Mouse (Mus musculus): ENCODE measurements around the gene Ifitm1. TPM values are rescaled to one million over a fixed set of nuclear protein-coding genes. Genes with fewer than 3 reads are reported as not detected.
A peak's percentile ranks its signal among the peaks of the same experiment; 100 is the strongest.

Gene Ifitm1
- polyA plus RNA-seq, 1 experiment from 2014 or later = 510 TPM

DNA sequence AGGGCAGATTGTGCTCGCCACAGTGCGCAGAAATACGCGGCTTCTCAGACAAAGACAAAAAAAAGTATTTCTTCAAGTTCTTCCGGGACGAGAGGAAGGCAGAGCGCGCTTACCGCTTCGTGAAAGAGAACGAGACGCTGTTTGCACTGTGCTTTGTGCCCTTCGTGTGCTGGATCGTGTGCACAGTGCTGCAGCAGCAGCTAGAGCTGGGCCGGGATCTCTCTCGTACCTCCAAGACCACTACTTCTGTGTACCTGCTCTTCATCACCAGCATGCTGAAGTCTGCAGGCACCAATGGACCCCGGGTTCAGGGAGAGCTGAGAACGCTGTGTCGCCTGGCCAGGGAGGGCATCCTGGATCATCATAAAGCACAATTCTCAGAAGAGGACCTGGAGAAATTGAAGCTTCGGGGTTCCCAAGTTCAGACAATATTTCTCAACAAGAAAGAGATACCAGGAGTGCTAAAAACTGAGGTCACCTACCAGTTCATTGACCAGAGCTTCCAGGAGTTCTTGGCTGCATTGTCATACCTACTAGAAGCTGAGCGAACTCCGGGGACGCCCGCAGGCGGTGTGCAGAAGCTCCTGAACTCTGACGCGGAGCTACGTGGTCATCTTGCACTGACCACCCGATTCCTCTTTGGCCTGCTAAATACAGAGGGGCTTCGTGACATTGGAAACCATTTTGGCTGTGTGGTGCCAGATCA is 43.8 kb upstream of the Ifitm1 start:
- Histone ChIP-seq H3K4me2 (replicated peaks; ENCODE audit: low read depth, low read length) (peak overlapping the region; percentile 46), H3K27me3 (replicated peaks; ENCODE audit: insufficient read depth, low read length) (peaks cover 55% of the 10 kb centered on the region), H3K36me3 (ENCODE audit: insufficient read depth, low read length) (no peaks in the 10 kb centered on the region), H3K4me3 (ENCODE audit: low read depth, low read length) (peak overlapping the region; percentile 24; the same call in 1 of the 2 replicates), H3K27ac (ENCODE audit: low read length) (no peak overlapping the region), H3K9me3 (ENCODE audit: low read length) (no peaks in the 10 kb centered on the region), H3K4me1 (ENCODE audit: insufficient read depth, low read depth, low read length) (peaks cover 10% of the 10 kb centered on the region; the same call in 1 of the 2 replicates), H3K9ac (replicated peaks; ENCODE audit: low read depth) (no peak overlapping the region)
- DNase-seq (ENCODE audit: low spot score) (no peak), ATAC-seq (no peak)
- WGBS = 21% methylated on average over 30 of the region's 30 CpGs
- TF ChIP-seq EP300 (IDR thresholded peaks at IDR 0.05) = no peak
- no peak for TF ChIP-seq CTCF (IDR thresholded peaks at IDR 0.05)

DNA sequence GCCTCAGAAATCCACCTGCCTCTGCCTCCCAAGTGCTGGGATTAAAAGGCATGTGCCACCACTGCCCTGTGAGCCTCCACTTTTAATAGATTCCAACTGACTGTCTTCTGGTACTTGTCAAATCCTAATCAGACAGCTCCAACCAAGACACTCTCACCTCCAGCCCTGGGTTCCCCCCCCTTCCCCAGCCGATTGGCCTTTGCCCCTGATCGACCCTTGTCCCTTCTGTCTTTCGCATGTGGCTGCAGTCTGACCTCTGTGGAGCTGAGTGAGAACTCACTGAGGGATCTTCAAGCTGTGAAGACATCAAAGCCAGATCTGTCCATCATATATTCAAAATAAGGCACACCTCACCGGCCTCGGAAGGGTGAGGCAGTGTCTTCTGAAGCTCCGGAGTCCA is 39.8 kb upstream of the Ifitm1 start:
- Histone ChIP-seq H3K36me3 (ENCODE audit: insufficient read depth, low read length) (no peaks in the 10 kb centered on the region), H3K4me2 (replicated peaks; ENCODE audit: low read depth, low read length) (no peak overlapping the region), H3K9ac (replicated peaks; ENCODE audit: low read depth) (no peak overlapping the region), H3K27me3 (replicated peaks; ENCODE audit: insufficient read depth, low read length) (peaks cover 28% of the 10 kb centered on the region), H3K9me3 (ENCODE audit: low read length) (no peaks in the 10 kb centered on the region), H3K27ac (ENCODE audit: low read length) (no peak overlapping the region), H3K4me3 (ENCODE audit: low read depth, low read length) (no peak overlapping the region), H3K4me1 (ENCODE audit: insufficient read depth, low read depth, low read length) (peaks cover 9% of the 10 kb centered on the region; the same call in 1 of the 2 replicates)
- 74% methylated on average over 6 of the region's 6 CpGs for WGBS
- DNase-seq (ENCODE audit: low spot score) (no peak), ATAC-seq (no peak)
- no peak for TF ChIP-seq CTCF (IDR thresholded peaks at IDR 0.05)
- TF ChIP-seq EP300 (IDR thresholded peaks at IDR 0.05) = no peak

DNA sequence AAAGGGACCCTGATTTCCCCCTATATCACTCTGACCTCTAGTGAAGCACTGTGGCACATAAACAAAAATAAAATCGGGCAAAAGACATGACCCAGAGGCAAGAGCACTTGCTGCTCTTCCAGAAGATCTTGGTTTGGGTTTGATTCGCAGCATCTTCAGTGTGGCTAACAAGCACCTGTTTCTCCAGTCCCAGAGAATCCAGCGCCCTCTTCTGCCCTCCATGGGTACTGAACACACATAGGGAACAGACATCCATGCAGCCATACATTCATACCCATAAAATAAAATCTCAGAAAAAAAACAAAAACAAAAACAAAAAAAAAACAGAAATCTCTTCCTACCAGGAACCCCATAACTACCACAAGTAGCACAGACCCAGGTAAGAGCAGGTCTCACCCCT is 28.6 kb upstream of the Ifitm1 start:
- DNase-seq (ENCODE audit: low spot score) = no peak
- Histone ChIP-seq H3K9ac (replicated peaks; ENCODE audit: low read depth) (no peak overlapping the region), H3K4me2 (replicated peaks; ENCODE audit: low read depth, low read length) (no peak overlapping the region), H3K4me1 (ENCODE audit: insufficient read depth, low read depth, low read length) (peaks cover 12% of the 10 kb centered on the region; the same call in 1 of the 2 replicates), H3K27me3 (replicated peaks; ENCODE audit: insufficient read depth, low read length) (no peaks in the 10 kb centered on the region; the same call in 1 of the 2 replicates), H3K4me3 (ENCODE audit: low read depth, low read length) (no peak overlapping the region), H3K9me3 (ENCODE audit: low read length) (no peaks in the 10 kb centered on the region), H3K27ac (ENCODE audit: low read length) (no peak overlapping the region), H3K36me3 (ENCODE audit: insufficient read depth, low read length) (no peaks in the 10 kb centered on the region)
- WGBS = 42% methylated on average over 3 of the region's 3 CpGs
- ATAC-seq = no peak
- TF ChIP-seq CTCF (IDR thresholded peaks at IDR 0.05) (peak; percentile 58), EP300 (IDR thresholded peaks at IDR 0.05) (no peak)

DNA sequence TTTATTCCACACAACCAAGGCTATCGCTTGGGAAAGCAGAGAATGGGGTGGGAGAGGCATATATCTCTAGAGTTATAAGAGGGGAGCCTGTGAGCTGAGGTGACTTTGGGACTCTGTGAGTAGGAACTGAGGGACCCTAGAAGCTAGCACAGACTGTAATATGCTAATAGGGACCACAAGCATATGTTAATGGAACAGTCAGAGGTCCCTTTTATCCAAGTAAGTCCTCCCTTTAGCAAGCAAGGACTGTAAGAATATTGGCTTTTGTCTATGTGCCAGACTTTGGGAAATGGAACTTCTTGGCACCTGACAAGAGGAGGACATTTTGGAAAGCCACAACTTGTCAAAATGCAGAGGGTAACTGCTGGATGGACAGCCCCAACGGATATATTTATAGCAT is 28.1 kb upstream of the Ifitm1 start:
- 29% methylated on average over 2 of the region's 2 CpGs for WGBS
- ATAC-seq (no peak), DNase-seq (ENCODE audit: low spot score) (peak; percentile 19)
- Histone ChIP-seq H3K27me3 (replicated peaks; ENCODE audit: insufficient read depth, low read length) (no peaks in the 10 kb centered on the region; the same call in 1 of the 2 replicates), H3K4me3 (ENCODE audit: low read depth, low read length) (no peak overlapping the region), H3K4me1 (ENCODE audit: insufficient read depth, low read depth, low read length) (peaks cover 13% of the 10 kb centered on the region; the same call in 1 of the 2 replicates), H3K9me3 (ENCODE audit: low read length) (no peaks in the 10 kb centered on the region), H3K36me3 (ENCODE audit: insufficient read depth, low read length) (no peaks in the 10 kb centered on the region), H3K4me2 (replicated peaks; ENCODE audit: low read depth, low read length) (no peak overlapping the region), H3K9ac (replicated peaks; ENCODE audit: low read depth) (no peak overlapping the region), H3K27ac (ENCODE audit: low read length) (peak overlapping the region; percentile 34)
- TF ChIP-seq CTCF (IDR thresholded peaks at IDR 0.05) (no peak), EP300 (IDR thresholded peaks at IDR 0.05) (no peak)

DNA sequence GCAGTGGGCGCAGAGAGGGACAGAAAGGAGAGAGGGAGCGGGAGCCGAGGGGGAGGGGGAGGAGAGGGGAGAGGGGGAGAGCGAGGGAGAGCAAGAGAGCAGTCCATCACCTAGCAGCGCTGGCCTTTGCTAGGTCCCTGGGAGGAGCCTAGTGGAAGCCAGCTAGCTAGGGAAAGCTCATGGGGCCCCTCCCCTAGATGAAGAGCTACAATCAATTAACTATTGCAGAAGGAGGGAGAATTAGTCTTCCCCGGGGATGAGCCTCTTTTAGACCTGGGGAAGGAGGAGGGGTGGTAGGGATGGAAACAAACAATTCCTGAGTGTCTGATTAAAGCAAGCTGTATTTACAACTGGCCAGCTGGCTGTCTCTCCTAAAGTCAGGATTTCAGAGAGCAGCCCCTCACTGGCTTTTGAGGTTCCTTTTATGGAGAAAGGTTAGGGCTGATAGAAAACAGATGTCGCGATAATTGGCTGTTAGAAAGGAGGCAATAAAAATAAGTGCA is 27.3 kb upstream of the Ifitm1 start:
- TF ChIP-seq CTCF (IDR thresholded peaks at IDR 0.05) = no peak
- TF ChIP-seq EP300 (IDR thresholded peaks at IDR 0.05) = peak; percentile 39; the same call in 1 of the 2 replicates
- Histone ChIP-seq H3K4me3 (ENCODE audit: low read depth, low read length) (no peak overlapping the region), H3K27me3 (replicated peaks; ENCODE audit: insufficient read depth, low read length) (no peaks in the 10 kb centered on the region; the same call in 1 of the 2 replicates), H3K4me1 (ENCODE audit: insufficient read depth, low read depth, low read length) (peaks cover 13% of the 10 kb centered on the region; the same call in 1 of the 2 replicates), H3K9ac (replicated peaks; ENCODE audit: low read depth) (no peak overlapping the region), H3K4me2 (replicated peaks; ENCODE audit: low read depth, low read length) (0 out of 2 replicates have a peak overlapping the region, but pooled peaks have one; percentile 22), H3K36me3 (ENCODE audit: insufficient read depth, low read length) (no peaks in the 10 kb centered on the region), H3K27ac (ENCODE audit: low read length) (peak overlapping the region; percentile 34), H3K9me3 (ENCODE audit: low read length) (no peaks in the 10 kb centered on the region)
- ATAC-seq (peak; percentile 59), DNase-seq (ENCODE audit: low spot score) (peak; percentile 93)
- 14% methylated on average over 8 of the region's 8 CpGs for WGBS

DNA sequence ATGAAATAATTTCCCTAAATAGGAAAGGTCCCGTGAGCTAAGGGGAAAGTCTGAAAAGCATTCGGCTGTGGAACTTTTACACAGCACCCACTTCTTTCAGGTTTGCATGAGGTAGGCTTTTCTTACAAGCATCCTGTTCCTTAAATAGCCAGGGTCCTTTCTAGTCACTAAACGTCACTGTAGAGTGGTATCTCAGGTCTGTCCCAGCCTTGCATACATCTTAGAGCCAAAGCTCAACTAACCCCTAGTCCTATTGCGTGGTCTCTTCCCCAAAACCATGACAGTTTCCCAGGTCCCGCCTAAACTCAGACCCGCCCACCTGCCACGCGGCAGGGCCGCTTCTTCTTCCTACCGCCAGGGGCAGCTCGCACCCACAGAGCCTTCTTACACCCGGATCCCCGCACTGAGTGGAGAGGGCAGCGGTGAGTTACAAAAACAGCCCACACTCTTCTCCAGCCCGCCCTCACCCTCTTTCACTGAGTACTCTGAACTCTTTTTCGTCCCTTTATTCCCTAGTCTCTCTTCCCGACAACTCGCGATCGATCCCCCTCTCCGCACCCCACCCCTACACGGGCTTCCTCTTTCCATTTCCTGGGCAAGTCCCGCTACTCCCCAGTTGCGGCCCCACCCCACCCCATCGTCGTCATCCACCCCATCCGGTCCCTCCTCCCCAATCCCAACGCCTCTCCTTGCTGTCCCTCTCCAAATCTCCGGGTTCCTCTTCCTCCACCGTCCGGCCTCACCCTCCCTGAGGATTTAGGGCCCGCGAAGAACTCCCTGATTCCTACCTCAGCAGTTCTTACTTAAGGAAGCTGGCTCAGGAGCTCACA is 25.6 kb upstream of the Ifitm1 start, which contains the start of gene Pgghg:
Gene Pgghg, plus strand, starts transcription at position 170 of the 830 bp plus-strand sequence.
- peaks cover 13% of the 10 kb centered on the region; the same call in 1 of the 2 replicates for H3K36me3 ChIP-seq (ENCODE audit: insufficient read depth, low read length)
- peak within 1 kb of the TSS; percentile 43 for H3K9ac ChIP-seq (replicated peaks; ENCODE audit: low read depth)
- ATAC-seq = peak; percentile 84
- peaks cover 13% of the 10 kb centered on the region; the same call in 1 of the 2 replicates for H3K4me1 ChIP-seq (ENCODE audit: insufficient read depth, low read depth, low read length)
- no peaks in the 10 kb centered on the region for H3K9me3 ChIP-seq (ENCODE audit: low read length)
- TF ChIP-seq CTCF (IDR thresholded peaks at IDR 0.05) (peak; percentile 95), EP300 (IDR thresholded peaks at IDR 0.05) (peak; percentile 71)
- DNase-seq (ENCODE audit: low spot score) = peak; percentile 96
- no peaks in the 10 kb centered on the region; the same call in 1 of the 2 replicates for H3K27me3 ChIP-seq (replicated peaks; ENCODE audit: insufficient read depth, low read length)
- H3K27ac ChIP-seq (ENCODE audit: low read length) = peak within 1 kb of the TSS; percentile 93
- peak within 1 kb of the TSS; percentile 57 for H3K4me2 ChIP-seq (replicated peaks; ENCODE audit: low read depth, low read length)
- peak within 1 kb of the TSS; percentile 51 for H3K4me3 ChIP-seq (ENCODE audit: low read depth, low read length)
- 2% methylated on average over 30 of the region's 33 CpGs for WGBS
